Mouse (Mus musculus): ENCODE data around the gene Cxcl13.

DNA sequence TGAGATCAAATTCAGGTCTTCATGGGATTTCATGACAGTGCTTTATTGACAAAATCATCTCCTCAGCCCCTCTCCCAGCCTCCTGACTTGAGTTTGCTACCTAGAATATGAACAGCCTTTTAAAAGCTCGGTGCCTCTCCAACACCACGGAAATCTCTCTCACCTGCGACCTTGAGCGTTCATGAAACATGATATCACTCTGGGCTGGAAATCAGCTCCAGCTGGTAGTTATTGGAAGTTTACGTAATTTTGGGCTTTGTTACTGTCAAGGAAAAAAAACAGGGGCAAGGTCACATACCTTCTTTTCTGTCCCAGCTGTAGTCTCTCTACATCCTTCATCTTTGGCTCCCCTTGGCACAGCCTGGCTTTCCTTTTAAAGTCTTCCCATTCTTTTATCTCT lies 20.7 kb upstream of the Cxcl13 start:
- TF ChIP-seq CTCF (IDR thresholded peaks at IDR 0.05; ENCODE audit: control insufficient read depth, insufficient read depth, insufficient replicate concordance, low read depth, low read length) (no peak), POLR2A (IDR thresholded peaks at IDR 0.05; ENCODE audit: control insufficient read depth, low read depth, low read length) (no peak)

All from testis, adult 2 months (tissue).